Mouse (Mus musculus) spleen, embryonic (tissue): ENCODE data around the gene Bod1.

Experiments
- CTCF ChIA-PET: fragments of 350-600 bp; sonication (Branson Sonifier 250); formaldehyde crosslinking; loops from one replicate; lab custom pipeline; 2022; lab: Charles Lee

Bod1 gene

DNA sequence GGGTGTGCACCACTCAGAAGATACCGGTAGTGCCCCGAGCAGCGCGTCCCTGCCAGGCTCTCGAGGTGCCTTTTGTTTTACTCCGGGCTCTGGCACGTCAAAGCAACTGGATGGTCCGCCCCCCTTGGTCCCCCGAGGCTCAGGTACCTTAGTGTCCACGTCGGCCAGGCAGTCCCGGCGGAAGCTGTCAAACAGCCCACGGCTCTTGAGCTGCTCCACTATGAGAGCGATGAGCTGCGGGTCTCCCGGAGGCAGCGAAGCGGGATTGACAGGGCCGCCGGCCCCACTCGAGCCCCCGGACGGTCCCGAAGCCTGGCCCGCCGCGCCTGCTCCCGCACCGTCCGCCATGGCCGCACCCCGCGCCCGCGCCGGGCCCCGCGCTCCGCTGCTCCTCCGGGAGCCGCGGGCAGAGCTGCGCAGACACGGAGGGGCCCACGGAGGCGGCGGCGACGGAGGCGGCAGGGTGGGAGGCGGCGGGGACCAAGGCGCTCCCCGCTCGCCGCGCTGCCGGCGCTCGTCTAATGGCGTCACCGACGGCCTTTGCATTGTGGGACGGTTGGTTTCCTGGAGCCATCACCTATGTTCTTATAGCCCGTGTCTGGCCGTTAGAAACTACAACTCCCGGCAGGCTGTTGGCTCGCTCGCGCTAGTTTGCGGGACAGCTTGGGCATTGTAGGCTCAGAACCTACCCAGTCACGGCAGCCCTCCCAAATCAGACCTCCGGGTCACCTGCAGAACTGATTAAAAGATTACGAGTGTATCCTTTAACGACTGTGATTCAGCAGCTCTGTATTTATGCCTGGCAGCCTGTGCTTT lies at the start of gene Bod1:
Bod1 (minus strand) TSS at position 532 of the 816 bp plus-strand sequence.
- CTCF ChIA-PET = interaction anchor here (1.1 kb wide), 1 partner anchor 285 kb away, joined by 3 read pairs; no protein-coding TSS in a partner anchor

DNA sequence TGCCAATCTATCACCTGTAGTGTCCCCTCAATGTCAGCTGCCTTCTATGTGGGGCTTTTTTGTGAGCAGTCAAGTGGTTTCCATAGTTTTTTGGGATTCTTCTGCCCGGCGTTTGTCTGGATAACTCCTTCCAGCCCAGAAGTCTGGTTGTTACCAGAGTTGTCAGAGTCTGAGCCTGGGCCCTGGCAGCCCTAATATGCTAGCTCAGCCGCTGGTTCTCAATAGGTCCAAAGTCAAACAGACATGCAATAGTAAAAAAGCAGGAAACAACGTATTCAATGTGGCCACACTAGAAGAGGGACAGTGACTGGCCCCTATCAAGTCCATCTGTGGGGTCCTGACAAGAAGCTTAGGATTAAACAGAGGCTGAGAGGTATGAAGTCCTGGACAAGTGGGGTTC lies 47.4 kb upstream of the Bod1 start:
- CTCF ChIA-PET = no interaction called here

GRCm38 (mm10) chr11:31717926-31718735 lies 46.4 kb upstream of the Bod1 start:
- CTCF ChIA-PET = no interaction called here

DNA sequence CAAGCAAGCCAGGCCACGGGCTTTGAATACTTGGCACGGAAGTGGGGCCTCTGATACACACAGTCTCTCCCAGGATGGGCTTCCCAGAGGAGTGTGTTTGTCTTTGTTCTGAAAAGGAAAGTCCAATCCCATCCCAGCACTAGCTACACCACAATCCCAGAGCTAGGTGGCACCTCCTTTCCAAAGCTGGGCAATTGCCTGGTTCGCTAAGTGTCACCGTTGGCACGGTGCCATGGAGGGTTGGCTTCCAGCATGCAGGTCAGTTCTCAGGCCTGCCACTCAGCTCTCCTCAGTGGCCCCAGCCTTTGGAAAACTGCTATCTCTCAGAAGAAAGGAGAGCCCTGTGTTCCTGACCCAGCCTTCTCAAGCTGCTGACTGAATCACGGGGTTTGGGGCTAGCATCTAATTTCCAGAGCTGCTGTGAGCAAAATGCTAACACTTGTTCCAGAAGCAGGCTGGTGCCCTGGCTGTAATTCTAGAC lies 42.0 kb upstream of the Bod1 start:
- CTCF ChIA-PET = no interaction called here

DNA sequence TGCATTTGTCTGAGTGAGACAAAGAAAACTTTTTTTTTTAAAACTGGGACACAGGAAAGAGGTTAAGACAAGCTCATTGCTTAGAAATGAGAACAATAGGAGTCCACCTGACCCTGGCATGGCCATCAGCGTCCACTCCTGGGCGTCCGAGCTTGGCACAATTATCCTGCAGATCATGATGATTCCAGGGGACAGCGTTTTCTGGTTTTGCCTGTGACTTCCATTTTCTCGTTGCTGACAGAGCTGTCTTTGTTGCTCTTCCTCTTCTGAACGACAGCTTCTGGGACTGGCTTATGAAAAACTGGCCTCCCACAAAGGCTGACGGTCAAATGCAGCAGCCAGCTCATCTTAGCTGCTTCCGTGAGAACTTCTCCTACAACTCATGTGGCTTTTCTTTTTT lies 41.4 kb upstream of the Bod1 start:
- CTCF ChIA-PET = no interaction called here

- CTCF ChIA-PET = no interaction called here
Measured at GRCm38 (mm10) chr11:31707771-31708170, 36.1 kb upstream of the Bod1 start.

GRCm38 (mm10) chr11:31703173-31703572 lies 31.5 kb upstream of the Bod1 start:
- CTCF ChIA-PET = no interaction called here

DNA sequence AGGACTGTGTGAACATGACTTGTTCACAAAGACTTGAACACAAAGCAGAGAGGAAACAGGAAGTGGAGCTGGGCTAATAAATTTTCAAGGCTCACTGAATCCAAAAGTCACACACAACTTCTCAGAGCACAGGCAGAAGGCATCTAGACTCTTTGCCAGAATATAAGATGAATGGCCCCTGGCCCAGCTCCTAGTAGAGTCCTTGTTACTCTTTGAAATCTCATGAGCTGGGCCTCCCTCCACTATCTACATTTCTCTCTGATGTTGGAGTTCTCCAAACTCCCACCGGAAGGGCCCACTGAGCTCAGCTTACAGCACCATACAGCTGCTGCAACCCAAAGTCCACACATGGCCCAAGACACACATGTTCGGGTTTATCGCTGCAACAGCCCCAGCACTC lies 30.2 kb upstream of the Bod1 start:
- CTCF ChIA-PET = no interaction called here

- CTCF ChIA-PET = no interaction called here
Measured at GRCm38 (mm10) chr11:31699502-31699901, 27.8 kb upstream of the Bod1 start.

- CTCF ChIA-PET = no interaction called here
Measured at GRCm38 (mm10) chr11:31694801-31695200, 23.1 kb upstream of the Bod1 start.

DNA sequence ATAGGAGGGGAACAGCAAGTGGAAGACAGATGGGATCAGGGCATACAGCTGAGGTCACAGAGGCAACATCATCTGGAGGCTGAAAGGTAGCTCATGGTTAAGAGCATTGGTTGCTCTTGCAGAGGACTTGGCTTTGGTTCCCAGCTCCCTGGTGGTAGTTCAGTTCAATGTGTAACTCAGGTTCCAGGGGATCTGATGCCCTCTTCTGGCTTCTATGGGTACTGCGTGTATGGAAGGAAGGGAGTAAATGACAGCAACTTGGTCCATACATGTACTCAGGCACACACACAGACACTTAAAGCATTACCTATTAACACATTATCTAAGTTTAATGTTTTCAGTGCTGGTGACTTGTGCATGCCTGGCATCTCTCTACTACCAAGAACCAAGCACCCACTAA lies 22.4 kb upstream of the Bod1 start:
- CTCF ChIA-PET = no interaction called here

DNA sequence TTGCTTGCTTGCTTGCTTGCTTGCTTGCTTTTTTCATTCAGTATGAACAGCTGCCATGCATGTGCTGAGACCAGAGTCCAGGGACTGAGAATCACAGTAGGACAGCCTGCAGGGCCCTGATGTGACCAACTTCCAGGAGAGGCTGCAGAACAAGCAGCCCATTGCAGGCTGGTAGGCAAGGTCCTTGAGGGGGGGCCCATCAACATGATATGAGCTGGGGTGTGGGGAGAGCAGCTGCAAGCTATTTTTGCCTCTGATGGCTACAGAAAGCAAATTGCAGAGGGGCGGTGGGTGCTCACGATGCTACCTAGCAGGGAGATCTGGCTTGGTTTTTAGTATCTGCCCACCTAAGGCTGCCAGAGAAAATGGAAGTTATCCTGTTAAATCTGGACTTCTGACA lies 21.6 kb upstream of the Bod1 start:
- CTCF ChIA-PET = no interaction called here

- CTCF ChIA-PET = no interaction called here
Measured at GRCm38 (mm10) chr11:31688956-31689355, 17.3 kb upstream of the Bod1 start.

- CTCF ChIA-PET = interaction anchor here (0.7 kb wide), 1 partner anchor 190 kb away, joined by 4 read pairs; no protein-coding TSS in a partner anchor
Measured at GRCm38 (mm10) chr11:31684913-31685567, 13.4 kb upstream of the Bod1 start.

- CTCF ChIA-PET = no interaction called here
Measured at GRCm38 (mm10) chr11:31684126-31684525, 12.4 kb upstream of the Bod1 start.

DNA sequence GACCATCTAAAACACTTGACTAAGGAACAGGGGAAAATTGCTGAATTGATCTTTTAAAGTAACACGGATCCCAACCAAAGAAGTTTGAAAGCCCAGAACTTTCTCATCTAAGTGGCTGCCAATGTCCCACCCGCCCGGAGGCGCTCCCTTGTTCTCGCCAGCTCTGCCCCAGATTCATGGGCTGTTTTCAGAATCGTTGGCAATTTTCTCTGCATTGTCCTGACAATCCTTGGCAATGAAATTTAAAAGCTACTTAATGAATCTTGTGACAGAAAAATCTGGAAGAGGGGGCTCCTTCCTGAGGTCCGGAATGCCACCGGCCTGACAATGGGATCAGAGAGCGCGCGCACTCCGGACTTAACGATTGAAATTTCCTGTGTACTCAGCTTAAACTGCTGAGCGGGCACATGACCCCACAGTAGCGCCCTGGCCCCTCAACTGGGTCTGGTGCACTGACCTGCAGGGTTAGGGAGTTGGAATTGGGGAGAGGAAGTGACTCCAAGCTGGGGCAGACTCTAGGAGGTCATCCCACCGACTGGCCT lies 8.2 kb upstream of the Bod1 start:
- CTCF ChIA-PET = no interaction called here

- CTCF ChIA-PET = interaction anchor here (1.0 kb wide), 1 partner anchor 272 kb away, joined by 3 read pairs; no protein-coding TSS in a partner anchor
Measured at GRCm38 (mm10) chr11:31677309-31677708, 5.6 kb upstream of the Bod1 start.

DNA sequence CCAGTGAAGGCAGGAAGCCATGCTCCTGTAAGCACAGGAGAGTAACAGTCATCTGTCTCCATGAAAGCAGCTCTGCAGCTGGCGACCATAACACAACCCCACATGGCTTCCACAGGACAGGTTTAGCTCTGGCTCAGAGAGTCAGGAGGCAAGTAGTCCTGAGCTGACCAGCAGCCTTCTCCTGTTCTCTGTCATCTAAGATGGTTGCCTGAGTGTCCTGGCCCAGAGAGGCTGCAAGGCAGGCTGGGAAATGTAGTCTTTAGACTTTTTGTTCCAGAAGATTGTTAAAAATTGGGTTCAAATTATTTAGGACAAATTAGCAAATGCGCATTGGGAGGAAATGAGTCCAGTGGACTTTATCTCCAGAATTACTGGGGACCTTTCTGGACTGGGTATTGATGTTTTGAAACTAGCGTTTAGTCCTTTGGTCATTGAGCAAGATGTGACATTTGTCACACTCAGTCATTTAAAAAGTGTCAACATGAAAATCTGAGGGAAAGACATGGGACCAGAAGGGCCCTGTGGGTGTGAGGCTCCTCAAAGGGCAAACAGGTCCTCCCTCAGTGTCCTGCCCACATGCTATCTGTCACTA lies 5.1 kb upstream of the Bod1 start:
- CTCF ChIA-PET = interaction anchor here (1.2 to 1.6 kb wide), 2 partner anchors 269 to 273 kb away, joined by 3 to 4 read pairs; no protein-coding TSS in a partner anchor

DNA sequence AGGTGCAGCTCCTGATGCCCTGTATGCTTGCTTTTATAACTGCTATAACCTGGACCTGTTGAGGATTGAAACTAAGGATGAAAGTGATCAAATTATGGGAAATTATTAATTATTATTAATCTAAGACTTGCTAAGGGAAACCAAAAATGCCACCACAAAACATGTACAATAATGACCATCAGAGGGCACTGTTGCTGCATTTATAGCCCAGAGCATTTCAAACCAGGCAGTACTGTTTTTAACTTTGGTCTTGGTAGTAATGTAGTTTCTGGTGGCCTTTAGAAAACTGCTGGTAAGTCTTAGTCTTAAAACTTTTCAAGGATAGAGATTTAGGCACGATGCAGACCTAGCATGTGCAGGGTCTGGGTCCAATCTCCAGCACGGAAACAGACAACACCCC lies 3.7 kb upstream of the Bod1 start:
- CTCF ChIA-PET = interaction anchor here (1.2 to 1.6 kb wide), 2 partner anchors 270 to 274 kb away, joined by 3 to 4 read pairs; no protein-coding TSS in a partner anchor

GRCm38 (mm10) chr11:31672170-31672563 lies 482 bp upstream of the Bod1 start:
- CTCF ChIA-PET = no interaction called here

- CTCF ChIA-PET = interaction anchor here (0.6 kb wide), 1 partner anchor 30 kb away, joined by 3 read pairs; no protein-coding TSS in a partner anchor
Measured at GRCm38 (mm10) chr11:31670468-31670921, 1.2 kb downstream of the Bod1 start.
